Mouse (Mus musculus) heart, postnatal 25 days (tissue): ENCODE results near the gene Six1. TPM values are rescaled to one million over a fixed set of nuclear protein-coding genes. Genes with fewer than 3 reads are reported as not detected.
A peak's percentile ranks its signal among the peaks of the same experiment; 100 is the strongest.
"Not testable (repeated sequence)": the region's sequence is repeated elsewhere in the genome, so short reads cannot be mapped to it uniquely, and the experiment has no call there.

Source experiments
- DNase-seq: peaks from one replicate; pipeline ENCODE4 v3.0.0; 2022; ENCODE audit warnings: low spot score
- intact Hi-C: fragments of 180-260 bp; cut with DNase I; formaldehyde crosslinking; loops from one replicate; pipeline ENCODE4 v1.15.1; 2025
- total RNA-seq, 2 experiments: library from RNA; stranded (reverse); gene quantifications; 2 replicates each; pipeline ENCODE4 v1.2.3; 2021

Gene Six1
- total RNA-seq, 2 experiments from 2014 or later, result 0.81 to 1.0 TPM

GRCm38 (mm10) chr12:73038992-73039938, 14.4 kb downstream of the Six1 start:
- intact Hi-C loops, result loop anchor here (5.0 kb wide), 1 partner anchor 97 kb away; the partner anchor contains the start of gene 4930447C04Rik
- DNase-seq, result no peak

GRCm38 (mm10) chr12:73038441-73038991, 15.2 kb downstream of the Six1 start:
- no peak for DNase-seq
- intact Hi-C loops, result loop anchor here (5.0 kb wide), 1 partner anchor 96 kb away; the partner anchor contains the start of gene 4930447C04Rik

- intact Hi-C loops, result loop anchor here (5.0 kb wide), 1 partner anchor 95 kb away; the partner anchor contains the start of gene 4930447C04Rik
- no peak for DNase-seq
Measured at GRCm38 (mm10) chr12:73037385-73038160, 16.1 kb downstream of the Six1 start.

- intact Hi-C loops, result loop anchor here (5.0 kb wide), 1 partner anchor 93 kb away; the partner anchor contains the start of gene 4930447C04Rik
- DNase-seq, result no peak
Measured at GRCm38 (mm10) chr12:73034901-73035895, 18.5 kb downstream of the Six1 start.

GRCm38 (mm10) chr12:73032665-73033064, 21.0 kb downstream of the Six1 start:
- DNase-seq, result no peak
- intact Hi-C loops, result no loop called here

GRCm38 (mm10) chr12:73031315-73031714, 22.4 kb downstream of the Six1 start:
- intact Hi-C loops, result no loop called here

GRCm38 (mm10) chr12:73025490-73025889, 28.2 kb downstream of the Six1 start:
- DNase-seq, result peak; percentile 56
- intact Hi-C loops, result no loop called here

More at GRCm38 (mm10) chr12:73031315-73031714, 22.4 kb downstream of the Six1 start:
- DNase-seq, result no peak

GRCm38 (mm10) chr12:73020941-73021340, 32.7 kb downstream of the Six1 start:
- intact Hi-C loops, result loop anchor here (1.0 to 2.0 kb wide), 2 partner anchors 304 to 496 kb away; no protein-coding TSS in a partner anchor

GRCm38 (mm10) chr12:73020422-73020821, 33.3 kb downstream of the Six1 start:
- intact Hi-C loops, result loop anchor here (2.0 kb wide), 1 partner anchor 304 kb away; no protein-coding TSS in a partner anchor
- no peak for DNase-seq

More at GRCm38 (mm10) chr12:73020941-73021340, 32.7 kb downstream of the Six1 start:
- no peak for DNase-seq

- no peak for DNase-seq
- intact Hi-C loops, result no loop called here
Measured at GRCm38 (mm10) chr12:73018838-73019237, 34.8 kb downstream of the Six1 start.

- DNase-seq, result no peak
- intact Hi-C loops, result no loop called here
Measured at GRCm38 (mm10) chr12:73016171-73016570, 37.5 kb downstream of the Six1 start.

- DNase-seq, result no peak
- intact Hi-C loops, result no loop called here
Measured at GRCm38 (mm10) chr12:73014311-73014710, 39.4 kb downstream of the Six1 start.

- intact Hi-C loops, result no loop called here
- DNase-seq, result no peak
Measured at GRCm38 (mm10) chr12:73012824-73013223, 40.9 kb downstream of the Six1 start.

- intact Hi-C loops, result no loop called here
- DNase-seq, result peak; percentile 11
Measured at GRCm38 (mm10) chr12:73012136-73012785, 41.4 kb downstream of the Six1 start.

GRCm38 (mm10) chr12:73002903-73003302, 50.8 kb downstream of the Six1 start:
- intact Hi-C loops, DNase-seq: not testable (repeated sequence)

GRCm38 (mm10) chr12:73002281-73002680, 51.4 kb downstream of the Six1 start:
- DNase-seq, intact Hi-C loops: not testable (repeated sequence)

- DNase-seq, result no peak
- intact Hi-C loops, result no loop called here
Measured at GRCm38 (mm10) chr12:72998105-72999001, 55.3 kb downstream of the Six1 start.
